Mouse (Mus musculus) neural tube, embryonic 11.5 days (tissue): ENCODE results near the gene Olfr554. TPM values are rescaled to one million over a fixed set of nuclear protein-coding genes. Genes with fewer than 3 reads are reported as not detected.
A peak's percentile ranks its signal among the peaks of the same experiment; 100 is the strongest.
"Not testable (repeated sequence)": the region's sequence is repeated elsewhere in the genome, so short reads cannot be mapped to it uniquely, and the experiment has no call there.

Experiments
- ATAC-seq: fragments of 200-750 bp; cut with Nextera tagmentation; 2 replicates; pipeline ENCODE4 v1.8.0; 2017; ENCODE audit warnings: moderate number of reproducible peaks, mild to moderate bottlenecking, moderate TSS enrichment, moderate library complexity; ENCODE audit not compliant: insufficient read depth, low FRiP score, low TSS enrichment
- DNase-seq: peaks from one replicate; pipeline ENCODE4 v3.0.0-alpha.2; 2015; ENCODE audit warnings: low spot score
- H3K27ac ChIP-seq: fragments of 300-500 bp; sonication (generic); 2 replicates; pipeline ENCODE4 v1.5.1; 2014; ENCODE audit warnings: low read depth, mild to moderate bottlenecking, low read length
- H3K27me3 ChIP-seq: fragments of 300-500 bp; sonication (generic); 2 replicates; pipeline ENCODE4 v1.6.1; 2014; ENCODE audit warnings: mild to moderate bottlenecking, low read length, mixed read lengths; ENCODE audit not compliant: control insufficient read depth, insufficient read depth
- H3K36me3 ChIP-seq: fragments of 300-500 bp; sonication (generic); 2 replicates; pipeline ENCODE4 v1.6.1; 2014; ENCODE audit warnings: mild to moderate bottlenecking, low read length, moderate library complexity, mixed read lengths; ENCODE audit not compliant: control insufficient read depth, insufficient read depth
- H3K4me1 ChIP-seq: fragments of 300-500 bp; sonication (generic); 2 replicates; pipeline ENCODE4 v1.6.1; 2014; ENCODE audit warnings: low read length, mixed read lengths; ENCODE audit not compliant: control insufficient read depth, insufficient read depth
- H3K4me2 ChIP-seq: fragments of 300-500 bp; sonication (generic); 2 replicates; pipeline ENCODE4 v1.6.1; 2014; ENCODE audit warnings: low read depth, mild to moderate bottlenecking, moderate library complexity
- H3K4me3 ChIP-seq: fragments of 300-500 bp; sonication (generic); 2 replicates; pipeline ENCODE4 v1.5.1; 2014; ENCODE audit warnings: low read depth, low read length
- H3K9ac ChIP-seq: fragments of 300-500 bp; sonication (generic); 2 replicates; pipeline ENCODE4 v1.6.1; 2014; ENCODE audit warnings: mild to moderate bottlenecking, low read length
- H3K9me3 ChIP-seq: fragments of 300-500 bp; sonication (generic); 2 replicates; pipeline ENCODE4 v1.6.1; 2016; ENCODE audit warnings: low read length; ENCODE audit not compliant: control insufficient read depth
- WGBS: fragments of 180-500 bp; shearing (Covaris S2); extraction: QIAGEN DNeasy Blood & Tissue Kit; methylation state at CpG from one replicate; pipeline ENCODE4 v1.1.7; 2014; 5-methylcytosine and 5-hydroxymethylcytosine counted together
- polyA plus RNA-seq: library from polyadenylated mRNA; unstranded; fragments of >200 nt; fragmentation: Nextera tagmentation; extraction: Ambion mirVana; gene quantifications from 2 replicates; pipeline ENCODE4 v1.2.1, GENCODE M21; 2014

Olfr554 gene
- not detected in 2 replicates for polyA plus RNA-seq

- 80% methylated on average over 1 of the region's 1 CpGs for WGBS
- Histone ChIP-seq H3K4me2 (no peak within 1 kb of the TSS), H3K9me3 (no peaks in the 10 kb centered on the region)
Observed at GRCm38 (mm10) chr7:102638132-102638531, at the start of gene Olfr554. Gene Olfr554 (plus strand): TSS chr7:102638432.

GRCm38 (mm10) chr7:102591786-102592185 lies 46.4 kb upstream of the Olfr554 start, which contains the start of gene Olfr551:
Gene Olfr551 (minus strand): TSS chr7:102591886.
- DNase-seq (no peak), ATAC-seq (no peak)
- Histone ChIP-seq H3K4me1 (no peaks in the 10 kb centered on the region), H3K4me2 (no peak within 1 kb of the TSS), H3K27me3 (no peaks in the 10 kb centered on the region), H3K27ac (no peak within 1 kb of the TSS), H3K4me3 (no peak within 1 kb of the TSS), H3K9me3 (no peaks in the 10 kb centered on the region), H3K9ac (no peak within 1 kb of the TSS), H3K36me3 (no peaks in the 10 kb centered on the region)
- 93% methylated on average over 3 of the region's 3 CpGs for WGBS

More at GRCm38 (mm10) chr7:102638132-102638531, at the start of gene Olfr554:
- Histone ChIP-seq H3K9ac (no peak within 1 kb of the TSS), H3K27me3 (no peaks in the 10 kb centered on the region), H3K4me3 (no peak within 1 kb of the TSS), H3K36me3 (no peaks in the 10 kb centered on the region), H3K27ac (no peak within 1 kb of the TSS), H3K4me1 (no peaks in the 10 kb centered on the region)
- no peak for ATAC-seq
- no peak for DNase-seq

GRCm38 (mm10) chr7:102597378-102598031 lies 40.7 kb upstream of the Olfr554 start, which contains the start of gene Olfr552:
Gene Olfr552 (plus strand): TSS chr7:102597770.
- no peaks in the 10 kb centered on the region for H3K27me3 ChIP-seq
- H3K36me3 ChIP-seq, result no peaks in the 10 kb centered on the region
- H3K4me2 ChIP-seq, result no peak within 1 kb of the TSS
- H3K9me3 ChIP-seq, result no peaks in the 10 kb centered on the region
- DNase-seq (no peak), ATAC-seq (no peak)
- H3K4me1 ChIP-seq, result no peaks in the 10 kb centered on the region
- H3K27ac ChIP-seq, result no peak within 1 kb of the TSS
- WGBS, result 85% methylated on average over 1 of the region's 1 CpGs
- no peak within 1 kb of the TSS for H3K4me3 ChIP-seq
- no peak within 1 kb of the TSS for H3K9ac ChIP-seq

- H3K4me1 ChIP-seq, result no peaks in the 10 kb centered on the region
- no peak within 1 kb of the TSS for H3K4me2 ChIP-seq
- no peak within 1 kb of the TSS for H3K9ac ChIP-seq
- ATAC-seq, result no peak
- H3K27me3 ChIP-seq, result no peaks in the 10 kb centered on the region
- H3K27ac ChIP-seq, result no peak within 1 kb of the TSS
- no peak within 1 kb of the TSS for H3K4me3 ChIP-seq
- no peaks in the 10 kb centered on the region for H3K36me3 ChIP-seq
- no peak for DNase-seq
- no peaks in the 10 kb centered on the region for H3K9me3 ChIP-seq
Observed at GRCm38 (mm10) chr7:102618118-102618517, 20.1 kb upstream of the Olfr554 start, which contains the start of gene Olfr553. Gene Olfr553 (minus strand): TSS chr7:102618218.

GRCm38 (mm10) chr7:102619608-102620007 lies 18.6 kb upstream of the Olfr554 start:
- WGBS, result 73% methylated on average over 5 of the region's 5 CpGs
- Histone ChIP-seq H3K9ac (no peak overlapping the region), H3K27ac (no peak overlapping the region), H3K9me3 (no peaks in the 10 kb centered on the region), H3K4me2 (no peak overlapping the region), H3K4me3 (no peak overlapping the region), H3K36me3 (no peaks in the 10 kb centered on the region), H3K27me3 (no peaks in the 10 kb centered on the region), H3K4me1 (no peaks in the 10 kb centered on the region)
- DNase-seq (peak; percentile 19), ATAC-seq (no peak)

- not testable (repeated sequence) for H3K4me1 ChIP-seq, H3K36me3 ChIP-seq, H3K9me3 ChIP-seq, ATAC-seq, H3K27me3 ChIP-seq, H3K27ac ChIP-seq, H3K4me3 ChIP-seq, H3K4me2 ChIP-seq, H3K9ac ChIP-seq, DNase-seq
- WGBS, result 87% methylated on average over 15 of the region's 19 CpGs
Observed at GRCm38 (mm10) chr7:102620368-102620767, 17.9 kb upstream of the Olfr554 start.

GRCm38 (mm10) chr7:102636665-102637064 lies 1.6 kb upstream of the Olfr554 start:
- Histone ChIP-seq H3K27me3 (no peaks in the 10 kb centered on the region), H3K9ac (no peak overlapping the region), H3K4me3 (no peak overlapping the region), H3K4me1 (no peaks in the 10 kb centered on the region), H3K4me2 (no peak overlapping the region), H3K27ac (no peak overlapping the region), H3K36me3 (no peaks in the 10 kb centered on the region), H3K9me3 (no peaks in the 10 kb centered on the region)
- no peak for ATAC-seq
- no peak for DNase-seq
- 32% methylated on average over 3 of the region's 3 CpGs for WGBS

GRCm38 (mm10) chr7:102644945-102645344 lies 6.7 kb downstream of the Olfr554 start:
- DNase-seq, ATAC-seq: not testable (repeated sequence)

GRCm38 (mm10) chr7:102658523-102658922 lies 20.3 kb downstream of the Olfr554 start, which contains the start of gene Olfr555:
Gene Olfr555 (plus strand): TSS chr7:102658823.
- 72% methylated on average over 1 of the region's 1 CpGs for WGBS
- Histone ChIP-seq H3K9ac (no peak within 1 kb of the TSS), H3K36me3 (no peaks in the 10 kb centered on the region), H3K4me3 (no peak within 1 kb of the TSS), H3K9me3 (no peaks in the 10 kb centered on the region), H3K4me2 (no peak within 1 kb of the TSS), H3K4me1 (no peaks in the 10 kb centered on the region), H3K27ac (no peak within 1 kb of the TSS), H3K27me3 (no peaks in the 10 kb centered on the region)
- no peak for DNase-seq
- ATAC-seq, result no peak

More at GRCm38 (mm10) chr7:102644945-102645344, 6.7 kb downstream of the Olfr554 start:
- not testable (repeated sequence) for H3K36me3 ChIP-seq, H3K27me3 ChIP-seq, H3K4me2 ChIP-seq, H3K4me1 ChIP-seq, H3K9me3 ChIP-seq, H3K4me3 ChIP-seq, H3K27ac ChIP-seq, H3K9ac ChIP-seq
- 87% methylated on average over 3 of the region's 4 CpGs for WGBS
